Comparison of ENCODE assay signal across 22 mouse cellular contexts in genomic region chr7:25738277-25738676, GRCm38 (mm10). TPM values are rescaled to one million over a fixed set of nuclear protein-coding genes. Genes with fewer than 3 reads are reported as not detected.
A peak's percentile ranks its signal among the peaks of the same experiment; 100 is the strongest.
DNase-seq lines count a peak whose midpoint lies in the region; ATAC-seq and TF ChIP-seq lines count a peak whose summit lies in the region.
"Had no signal": no experiment of that assay in that cellular context is flagged by ENCODE, and none has a peak within 500 bp of the region (broad histone marks: within the 10 kb centered on the region; RNA-seq: fewer than 3 reads in every experiment).

No protein-coding gene starts in this region.

- H3K36me3 ChIP-seq in intestine, postnatal 0 days (ENCODE audit: control insufficient read depth, insufficient read depth), result peaks cover 95% of the 10 kb centered on the region
- H3K36me3 ChIP-seq in intestine, embryonic 16.5 days (ENCODE audit: control insufficient read depth, insufficient read depth, low read length), result peaks cover 29% of the 10 kb centered on the region
- peaks cover 99% of the 10 kb centered on the region for H3K36me3 ChIP-seq in liver, embryonic 15.5 days (replicated peaks)

- H3K4me2 ChIP-seq in intestine, postnatal 0 days (replicated peaks; ENCODE audit: low read depth), result no peak overlapping the region
- no peak overlapping the region for H3K4me2 ChIP-seq in intestine, embryonic 16.5 days (ENCODE audit: low read depth, low read length)
- H3K4me2 ChIP-seq in liver, embryonic 15.5 days, result no peak overlapping the region
- H3K4me2 ChIP-seq: embryonic facial prominence, embryonic 15.5 days; heart, embryonic 13.5 days; hindbrain, embryonic 12.5 days had no signal

- WGBS in intestine, postnatal 0 days, result 92% methylated on average over 3 of the region's 3 CpGs
- WGBS in intestine, embryonic 16.5 days, result 90% methylated on average over 3 of the region's 3 CpGs
- 20% methylated on average over 3 of the region's 3 CpGs for WGBS in liver, embryonic 15.5 days (ENCODE audit: insufficient replicate concordance)

- peak overlapping the region; percentile 9; the same call in 1 of the 2 replicates for H3K27ac ChIP-seq in intestine, postnatal 0 days (ENCODE audit: low read depth, low read length)
- H3K27ac ChIP-seq in intestine, embryonic 16.5 days (ENCODE audit: low read length), result no peak overlapping the region
- no peak overlapping the region for H3K27ac ChIP-seq in liver, embryonic 15.5 days (replicated peaks)
- H3K27ac ChIP-seq: embryonic facial prominence, embryonic 15.5 days; forebrain, embryonic 10.5 days; gastrocnemius, adult 2 months; heart, embryonic 13.5 days; hindbrain, embryonic 12.5 days had no signal

- ATAC-seq in intestine, postnatal 0 days, result no peak
- no peak for ATAC-seq in intestine, embryonic 16.5 days
- peak; percentile 76 for ATAC-seq in common myeloid progenitor, adult 5-6 weeks (replicated peaks; ENCODE audit: low read depth, poor library complexity, severe bottlenecking)
- ATAC-seq in liver, embryonic 15.5 days (ENCODE audit: insufficient read depth), result peak; percentile 53; the same call in 1 of the 2 replicates
- ATAC-seq in megakaryocyte-erythroid progenitor cell, adult 5-6 weeks (replicated peaks; ENCODE audit: low FRiP score, low TSS enrichment, poor library complexity, severe bottlenecking), result peak; percentile 72
- ATAC-seq: forebrain, embryonic 14.5 days had no signal

- H3K9ac ChIP-seq in intestine, postnatal 0 days (ENCODE audit: low read depth, low read length), result no peak overlapping the region
- no peak overlapping the region for H3K9ac ChIP-seq in intestine, embryonic 16.5 days (ENCODE audit: low read depth, low read length)
- no peak overlapping the region for H3K9ac ChIP-seq in liver, embryonic 15.5 days
- H3K9ac ChIP-seq: embryonic facial prominence, embryonic 15.5 days; heart, embryonic 13.5 days; hindbrain, embryonic 12.5 days had no signal

- DNase-seq in B cell, adult 2 months, result no peak
- no peak for DNase-seq in kidney, postnatal 4 days
- DNase-seq: adrenal gland, adult 2 months; adrenal gland, postnatal 25 days; cerebellum, adult 18-20 months; cerebellum, adult 9-11 months; cerebellum, postnatal 36 days; gastrocnemius, adult 2 months; gastrocnemius, postnatal 25 days; heart, adult 11 months; heart, postnatal 36 days had no signal

- H3K27me3 ChIP-seq in intestine, postnatal 0 days (replicated peaks; ENCODE audit: control insufficient read depth, insufficient read depth, low read length), result no peaks in the 10 kb centered on the region
- H3K27me3 ChIP-seq in intestine, embryonic 16.5 days (replicated peaks; ENCODE audit: control insufficient read depth, insufficient read depth, low read length), result no peaks in the 10 kb centered on the region
- no peaks in the 10 kb centered on the region for H3K27me3 ChIP-seq in liver, embryonic 15.5 days
- H3K27me3 ChIP-seq: embryonic facial prominence, embryonic 15.5 days; heart, embryonic 13.5 days; hindbrain, embryonic 12.5 days had no signal

- H3K4me1 ChIP-seq in intestine, postnatal 0 days (replicated peaks; ENCODE audit: control insufficient read depth, insufficient read depth, low read length), result no peaks in the 10 kb centered on the region
- H3K4me1 ChIP-seq in intestine, embryonic 16.5 days (ENCODE audit: control insufficient read depth, insufficient read depth, low read length), result no peaks in the 10 kb centered on the region
- H3K4me1 ChIP-seq in liver, embryonic 15.5 days (replicated peaks), result peaks cover 34% of the 10 kb centered on the region
- H3K4me1 ChIP-seq: embryonic facial prominence, embryonic 15.5 days; forebrain, embryonic 10.5 days; heart, embryonic 13.5 days; hindbrain, embryonic 12.5 days had no signal

- H3K4me3 ChIP-seq in intestine, postnatal 0 days (ENCODE audit: low read depth, low read length), result no peak overlapping the region
- no peak overlapping the region for H3K4me3 ChIP-seq in intestine, embryonic 16.5 days (ENCODE audit: low read length)
- no peak overlapping the region for H3K4me3 ChIP-seq in liver, embryonic 15.5 days (replicated peaks)
- H3K4me3 ChIP-seq: embryonic facial prominence, embryonic 15.5 days; erythroblast, embryonic 14.5 days; forebrain, embryonic 10.5 days; gastrocnemius, adult 2 months; heart, embryonic 13.5 days; hindbrain, embryonic 12.5 days had no signal

- no peak for TF ChIP-seq CTCF in intestine, postnatal 0 days (IDR thresholded peaks at IDR 0.05; ENCODE audit: low read depth)

- H3K9me3 ChIP-seq in intestine, postnatal 0 days (ENCODE audit: control insufficient read depth), result no peaks in the 10 kb centered on the region
- H3K9me3 ChIP-seq in intestine, embryonic 16.5 days (ENCODE audit: control insufficient read depth, low read length), result no peaks in the 10 kb centered on the region
- no peaks in the 10 kb centered on the region for H3K9me3 ChIP-seq in liver, embryonic 15.5 days (replicated peaks)
- H3K9me3 ChIP-seq: embryonic facial prominence, embryonic 15.5 days; forebrain, embryonic 10.5 days; heart, embryonic 13.5 days; hindbrain, embryonic 12.5 days had no signal

RNA-seq across cellular contexts. Expression of gene Hnrnpul1, which starts 16.3 kb away (rescaled TPM):
- polyA plus RNA-seq in intestine, postnatal 0 days (2015; fragmentation: Nextera tagmentation; extraction: Ambion mirVana), result 32.1 TPM in 2 replicates
- polyA plus RNA-seq in intestine, embryonic 16.5 days (2015; fragmentation: Nextera tagmentation; extraction: Ambion mirVana), result 33.9 and 35.7 TPM in 2 replicates
- 128 and 173 TPM in 2 replicates for total RNA-seq in common myeloid progenitor, adult 5-6 weeks (2017)
- polyA plus RNA-seq in liver, embryonic 15.5 days (2015; fragmentation: Nextera tagmentation; extraction: Ambion mirVana), result 26.8 and 28.0 TPM in 2 replicates
- 171 and 188 TPM in 2 replicates for total RNA-seq in megakaryocyte-erythroid progenitor cell, adult 5-6 weeks (2014; fragmentation: Nextera tagmentation)
- 139 and 159 TPM in 2 replicates for total RNA-seq in megakaryocyte-erythroid progenitor cell, adult 5-6 weeks (2017)

RNA-seq across cellular contexts. Expression of gene Ccdc97, which starts 19.4 kb away (rescaled TPM):
- 15.9 and 16.5 TPM in 2 replicates for polyA plus RNA-seq in intestine, postnatal 0 days (2015; fragmentation: Nextera tagmentation; extraction: Ambion mirVana)
- polyA plus RNA-seq in intestine, embryonic 16.5 days (2015; fragmentation: Nextera tagmentation; extraction: Ambion mirVana), result 21.6 and 22.0 TPM in 2 replicates
- total RNA-seq in common myeloid progenitor, adult 5-6 weeks (2017), result 11.9 and 17.5 TPM in 2 replicates
- polyA plus RNA-seq in liver, embryonic 15.5 days (2015; fragmentation: Nextera tagmentation; extraction: Ambion mirVana), result 9.7 and 10.6 TPM in 2 replicates
- 43.5 and 59.8 TPM in 2 replicates for total RNA-seq in megakaryocyte-erythroid progenitor cell, adult 5-6 weeks (2014; fragmentation: Nextera tagmentation)
- total RNA-seq in megakaryocyte-erythroid progenitor cell, adult 5-6 weeks (2017), result 7.0 and 18.6 TPM in 2 replicates

RNA-seq across cellular contexts. Expression of gene Axl, which starts 50.2 kb away (rescaled TPM):
- polyA plus RNA-seq in intestine, postnatal 0 days (2015; fragmentation: Nextera tagmentation; extraction: Ambion mirVana), result 52.1 and 58.8 TPM in 2 replicates
- polyA plus RNA-seq in intestine, embryonic 16.5 days (2015; fragmentation: Nextera tagmentation; extraction: Ambion mirVana), result 48.8 and 58.1 TPM in 2 replicates
- total RNA-seq in common myeloid progenitor, adult 5-6 weeks (2017), result 0.96 and 4.0 TPM in 2 replicates
- 18.1 and 22.2 TPM in 2 replicates for polyA plus RNA-seq in liver, embryonic 15.5 days (2015; fragmentation: Nextera tagmentation; extraction: Ambion mirVana)
- total RNA-seq in megakaryocyte-erythroid progenitor cell, adult 5-6 weeks (2014; fragmentation: Nextera tagmentation), result 0.68 and 1.0 TPM in 2 replicates
- total RNA-seq in megakaryocyte-erythroid progenitor cell, adult 5-6 weeks (2017), result 0.70 and 1.4 TPM in 2 replicates

RNA-seq across cellular contexts. Expression of gene Tgfb1, which starts 51.5 kb away (rescaled TPM):
- 1.7 and 2.2 TPM in 2 replicates for polyA plus RNA-seq in intestine, postnatal 0 days (2015; fragmentation: Nextera tagmentation; extraction: Ambion mirVana)
- polyA plus RNA-seq in intestine, embryonic 16.5 days (2015; fragmentation: Nextera tagmentation; extraction: Ambion mirVana), result 1.4 and 1.8 TPM in 2 replicates
- 47.9 and 84.6 TPM in 2 replicates for total RNA-seq in common myeloid progenitor, adult 5-6 weeks (2017)
- 5.0 and 6.0 TPM in 2 replicates for polyA plus RNA-seq in liver, embryonic 15.5 days (2015; fragmentation: Nextera tagmentation; extraction: Ambion mirVana)
- total RNA-seq in megakaryocyte-erythroid progenitor cell, adult 5-6 weeks (2014; fragmentation: Nextera tagmentation), result 156 and 169 TPM in 2 replicates
- total RNA-seq in megakaryocyte-erythroid progenitor cell, adult 5-6 weeks (2017), result 26.0 and 27.0 TPM in 2 replicates

RNA-seq across cellular contexts. Expression of gene B9d2, which starts 57.7 kb away (rescaled TPM):
- polyA plus RNA-seq in intestine, postnatal 0 days (2015; fragmentation: Nextera tagmentation; extraction: Ambion mirVana), result 12.4 and 12.6 TPM in 2 replicates
- polyA plus RNA-seq in intestine, embryonic 16.5 days (2015; fragmentation: Nextera tagmentation; extraction: Ambion mirVana), result 21.4 and 22.5 TPM in 2 replicates
- 39.3 and 60.3 TPM in 2 replicates for total RNA-seq in common myeloid progenitor, adult 5-6 weeks (2017)
- polyA plus RNA-seq in liver, embryonic 15.5 days (2015; fragmentation: Nextera tagmentation; extraction: Ambion mirVana), result 19.9 and 23.2 TPM in 2 replicates
- 34.6 and 35.2 TPM in 2 replicates for total RNA-seq in megakaryocyte-erythroid progenitor cell, adult 5-6 weeks (2014; fragmentation: Nextera tagmentation)
- 42.8 and 45.5 TPM in 2 replicates for total RNA-seq in megakaryocyte-erythroid progenitor cell, adult 5-6 weeks (2017)

Comparison
In these comparisons a context has a peak if more than half of its experiments do, and no peak if none do; other contexts are left out.
1. ATAC-seq: peak in common myeloid progenitor, adult 5-6 weeks (single experiment), liver, embryonic 15.5 days (single experiment) and megakaryocyte-erythroid progenitor cell, adult 5-6 weeks (single experiment); none in intestine, postnatal 0 days (single experiment) and intestine, embryonic 16.5 days (single experiment).